Mouse (Mus musculus): ENCODE data around the gene Nradd. TPM values are rescaled to one million over a fixed set of nuclear protein-coding genes. Genes with fewer than 3 reads are reported as not detected.

Nradd gene
- polyA plus RNA-seq, 1 experiment from 2014 or later = 23.6 TPM

DNA sequence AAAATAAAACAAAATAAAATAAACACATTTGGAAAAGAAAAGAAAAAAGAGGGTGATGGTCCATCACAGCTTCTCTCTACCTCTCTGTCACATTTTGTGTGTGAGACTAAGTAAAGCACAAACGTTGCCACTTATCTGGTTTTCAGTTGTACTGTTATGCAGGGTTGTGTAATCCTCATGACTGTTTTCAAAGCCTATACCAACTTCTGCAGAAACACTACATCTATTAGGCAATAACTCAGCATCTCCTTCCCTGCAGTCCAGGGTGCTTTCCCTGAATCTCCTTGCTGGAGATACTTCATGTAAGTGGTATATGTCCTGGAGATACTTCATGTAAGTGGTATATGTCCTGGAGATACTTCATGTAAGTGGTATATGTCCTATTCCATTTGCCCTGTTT, 38.6 kb upstream of the Nradd start:
- 89% methylated on average over 1 of the region's 1 CpGs for WGBS
- H3K4me1 ChIP-seq (ENCODE audit: control insufficient read depth, insufficient read depth, low read length) = peaks cover 16% of the 10 kb centered on the region
- no peak for ATAC-seq (ENCODE audit: low FRiP score, low TSS enrichment)
- H3K9ac ChIP-seq (ENCODE audit: low read depth, low read length) = no peak overlapping the region
- no peaks in the 10 kb centered on the region for H3K9me3 ChIP-seq (ENCODE audit: control insufficient read depth, low read length)
- H3K27me3 ChIP-seq (ENCODE audit: control insufficient read depth, insufficient read depth, low read length) = no peaks in the 10 kb centered on the region
- no peak overlapping the region for H3K4me3 ChIP-seq (ENCODE audit: low read length)
- H3K27ac ChIP-seq (ENCODE audit: low read depth, low read length) = no peak overlapping the region
- peaks cover 2% of the 10 kb centered on the region; the same call in 1 of the 2 replicates for H3K36me3 ChIP-seq (ENCODE audit: control insufficient read depth, insufficient read depth, low read length)
- H3K4me2 ChIP-seq (replicated peaks; ENCODE audit: low read depth, low read length) = no peak overlapping the region

DNA sequence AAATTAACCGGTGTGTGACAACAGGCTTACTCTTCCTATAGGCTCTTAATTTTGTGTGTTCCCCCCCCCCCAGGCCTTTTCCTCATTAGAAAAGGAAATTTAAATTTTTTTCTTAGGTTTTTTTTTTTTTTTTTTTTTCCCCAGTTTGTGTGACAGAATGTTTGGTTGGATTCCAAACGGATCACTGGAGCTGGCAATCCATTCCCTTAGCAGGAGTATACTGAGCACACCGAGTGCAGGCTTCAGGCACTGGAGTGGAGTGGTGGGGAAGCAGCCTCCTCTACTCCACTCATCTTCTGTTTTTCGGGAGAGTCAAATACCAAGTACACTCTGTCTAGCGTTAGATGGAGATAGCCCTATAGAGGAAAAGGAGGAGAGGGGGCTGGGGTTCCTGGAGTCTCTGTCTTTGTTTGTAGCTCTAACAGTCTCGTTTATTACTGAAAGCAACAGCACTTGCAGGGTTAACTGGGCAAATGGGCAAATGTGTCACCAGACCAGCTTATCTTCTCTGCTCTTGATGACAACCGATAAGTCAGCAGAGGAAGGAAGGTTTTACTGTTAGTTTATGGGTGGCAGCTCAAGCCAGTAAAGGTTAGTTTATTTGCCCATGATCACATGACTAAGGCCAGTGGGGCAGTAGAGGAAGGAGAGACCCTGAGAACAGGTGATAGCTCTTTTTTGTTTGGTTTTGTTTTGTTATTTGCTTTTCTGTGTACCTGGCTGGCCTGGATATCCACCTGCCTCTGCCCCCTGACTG, 36.8 kb upstream of the Nradd start:
- peaks cover 2% of the 10 kb centered on the region; the same call in 1 of the 2 replicates for H3K36me3 ChIP-seq (ENCODE audit: control insufficient read depth, insufficient read depth, low read length)
- H3K27ac ChIP-seq (ENCODE audit: low read depth, low read length) = no peak overlapping the region
- WGBS = 72% methylated on average over 7 of the region's 7 CpGs
- H3K4me1 ChIP-seq (ENCODE audit: control insufficient read depth, insufficient read depth, low read length) = peaks cover 6% of the 10 kb centered on the region
- H3K4me3 ChIP-seq (ENCODE audit: low read length) = no peak overlapping the region
- H3K27me3 ChIP-seq (ENCODE audit: control insufficient read depth, insufficient read depth, low read length) = no peaks in the 10 kb centered on the region
- no peaks in the 10 kb centered on the region for H3K9me3 ChIP-seq (ENCODE audit: control insufficient read depth, low read length)
- ATAC-seq (ENCODE audit: low FRiP score, low TSS enrichment) = no peak
- H3K4me2 ChIP-seq (replicated peaks; ENCODE audit: low read depth, low read length) = no peak overlapping the region
- no peak overlapping the region for H3K9ac ChIP-seq (ENCODE audit: low read depth, low read length)

DNA sequence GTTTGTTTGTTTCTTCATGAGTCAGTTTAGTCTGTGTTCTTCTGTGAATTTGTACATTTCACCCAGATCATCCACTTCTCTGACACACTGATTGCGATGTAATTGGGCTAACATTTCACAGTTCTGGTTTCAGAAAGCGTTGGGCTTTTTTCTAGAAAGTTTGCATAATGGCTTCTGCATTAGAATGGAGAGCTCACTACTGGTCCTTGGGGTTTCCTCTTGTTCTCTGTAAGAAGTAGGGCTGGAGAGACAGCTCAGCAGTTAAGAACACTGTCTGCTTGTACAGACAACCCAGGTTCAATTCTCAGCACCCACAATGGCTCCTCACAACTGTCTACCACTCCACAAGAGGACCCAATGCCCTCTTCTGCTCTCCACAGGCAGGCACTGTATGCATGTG, 36.0 kb upstream of the Nradd start:
- no peak for ATAC-seq (ENCODE audit: low FRiP score, low TSS enrichment)
- H3K27me3 ChIP-seq (ENCODE audit: control insufficient read depth, insufficient read depth, low read length) = no peaks in the 10 kb centered on the region
- no peak overlapping the region for H3K27ac ChIP-seq (ENCODE audit: low read depth, low read length)
- no peak overlapping the region for H3K4me3 ChIP-seq (ENCODE audit: low read length)
- no peak overlapping the region for H3K9ac ChIP-seq (ENCODE audit: low read depth, low read length)
- H3K36me3 ChIP-seq (ENCODE audit: control insufficient read depth, insufficient read depth, low read length) = peaks cover 2% of the 10 kb centered on the region; the same call in 1 of the 2 replicates
- 89% methylated on average over 2 of the region's 2 CpGs for WGBS
- no peaks in the 10 kb centered on the region for H3K9me3 ChIP-seq (ENCODE audit: control insufficient read depth, low read length)
- no peak overlapping the region for H3K4me2 ChIP-seq (replicated peaks; ENCODE audit: low read depth, low read length)
- H3K4me1 ChIP-seq (ENCODE audit: control insufficient read depth, insufficient read depth, low read length) = peaks cover 8% of the 10 kb centered on the region

DNA sequence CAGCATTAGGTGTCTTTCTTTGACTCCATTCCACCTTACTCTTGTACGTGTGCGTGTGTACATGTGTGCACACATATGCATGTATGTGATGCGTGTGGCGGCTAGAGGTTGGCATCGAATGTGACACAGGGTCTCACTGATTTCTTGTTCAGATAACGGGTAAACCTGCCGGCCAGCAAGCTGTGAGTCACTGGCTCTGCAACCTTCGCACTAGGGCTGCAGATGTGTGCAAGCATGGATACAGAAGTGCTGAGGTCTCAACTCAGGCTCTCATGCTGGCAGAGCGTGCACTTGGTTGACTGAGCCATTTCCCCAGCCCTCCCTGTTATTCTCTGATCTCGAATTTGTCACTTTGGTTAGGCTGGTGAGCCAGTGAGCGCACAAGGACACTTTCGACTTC, 35.3 kb upstream of the Nradd start:
- WGBS = 92% methylated on average over 12 of the region's 12 CpGs
- no peak for ATAC-seq (ENCODE audit: low FRiP score, low TSS enrichment)

DNA sequence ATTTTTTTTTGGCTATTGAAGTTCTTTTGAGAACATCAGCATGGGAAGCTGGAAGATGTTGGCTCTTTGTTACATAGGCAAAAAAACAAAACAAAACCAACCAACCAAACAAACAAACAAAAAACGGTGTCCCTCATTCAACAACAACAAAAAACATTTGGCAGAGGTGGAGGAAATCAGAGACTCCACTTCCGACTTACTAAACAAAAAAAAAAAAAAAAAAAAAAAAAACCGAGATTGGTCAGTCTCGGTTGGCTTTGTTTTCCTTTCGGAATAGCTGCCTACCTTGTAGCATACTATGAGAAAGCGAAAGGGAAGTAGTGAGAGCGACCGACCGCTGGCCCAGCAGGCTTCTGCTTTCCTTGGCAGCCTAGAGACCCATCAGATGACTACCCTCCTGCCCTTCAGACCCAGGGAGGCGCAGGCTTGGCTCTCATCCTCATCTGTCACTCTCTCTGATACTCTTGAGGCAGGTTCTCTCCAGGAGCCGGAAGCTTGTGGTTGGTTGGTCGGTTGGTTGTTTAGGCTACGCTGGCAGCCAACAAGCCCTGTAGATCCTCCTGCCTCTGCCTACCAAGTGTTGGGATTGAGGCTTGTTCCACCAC, 33.3 kb upstream of the Nradd start:
- Histone ChIP-seq H3K27ac (ENCODE audit: low read depth, low read length) (no peak overlapping the region), H3K36me3 (ENCODE audit: control insufficient read depth, insufficient read depth, low read length) (peaks cover 2% of the 10 kb centered on the region; the same call in 1 of the 2 replicates), H3K27me3 (ENCODE audit: control insufficient read depth, insufficient read depth, low read length) (peaks cover 11% of the 10 kb centered on the region), H3K4me3 (ENCODE audit: low read length) (peak overlapping the region; percentile 59), H3K4me1 (ENCODE audit: control insufficient read depth, insufficient read depth, low read length) (peaks cover 17% of the 10 kb centered on the region), H3K9ac (ENCODE audit: low read depth, low read length) (peak overlapping the region; percentile 75; the same call in 1 of the 2 replicates), H3K4me2 (replicated peaks; ENCODE audit: low read depth, low read length) (peak overlapping the region; percentile 49), H3K9me3 (ENCODE audit: control insufficient read depth, low read length) (no peaks in the 10 kb centered on the region)
- no peak for ATAC-seq (ENCODE audit: low FRiP score, low TSS enrichment)
- 75% methylated on average over 13 of the region's 13 CpGs for WGBS

More for the DNA sequence above, 35.3 kb upstream of the Nradd start:
- no peaks in the 10 kb centered on the region for H3K27me3 ChIP-seq (ENCODE audit: control insufficient read depth, insufficient read depth, low read length)
- H3K9ac ChIP-seq (ENCODE audit: low read depth, low read length) = no peak overlapping the region
- no peak overlapping the region for H3K4me3 ChIP-seq (ENCODE audit: low read length)
- no peaks in the 10 kb centered on the region for H3K9me3 ChIP-seq (ENCODE audit: control insufficient read depth, low read length)
- peaks cover 11% of the 10 kb centered on the region for H3K4me1 ChIP-seq (ENCODE audit: control insufficient read depth, insufficient read depth, low read length)
- no peak overlapping the region for H3K4me2 ChIP-seq (replicated peaks; ENCODE audit: low read depth, low read length)
- peaks cover 2% of the 10 kb centered on the region; the same call in 1 of the 2 replicates for H3K36me3 ChIP-seq (ENCODE audit: control insufficient read depth, insufficient read depth, low read length)
- H3K27ac ChIP-seq (ENCODE audit: low read depth, low read length) = no peak overlapping the region

DNA sequence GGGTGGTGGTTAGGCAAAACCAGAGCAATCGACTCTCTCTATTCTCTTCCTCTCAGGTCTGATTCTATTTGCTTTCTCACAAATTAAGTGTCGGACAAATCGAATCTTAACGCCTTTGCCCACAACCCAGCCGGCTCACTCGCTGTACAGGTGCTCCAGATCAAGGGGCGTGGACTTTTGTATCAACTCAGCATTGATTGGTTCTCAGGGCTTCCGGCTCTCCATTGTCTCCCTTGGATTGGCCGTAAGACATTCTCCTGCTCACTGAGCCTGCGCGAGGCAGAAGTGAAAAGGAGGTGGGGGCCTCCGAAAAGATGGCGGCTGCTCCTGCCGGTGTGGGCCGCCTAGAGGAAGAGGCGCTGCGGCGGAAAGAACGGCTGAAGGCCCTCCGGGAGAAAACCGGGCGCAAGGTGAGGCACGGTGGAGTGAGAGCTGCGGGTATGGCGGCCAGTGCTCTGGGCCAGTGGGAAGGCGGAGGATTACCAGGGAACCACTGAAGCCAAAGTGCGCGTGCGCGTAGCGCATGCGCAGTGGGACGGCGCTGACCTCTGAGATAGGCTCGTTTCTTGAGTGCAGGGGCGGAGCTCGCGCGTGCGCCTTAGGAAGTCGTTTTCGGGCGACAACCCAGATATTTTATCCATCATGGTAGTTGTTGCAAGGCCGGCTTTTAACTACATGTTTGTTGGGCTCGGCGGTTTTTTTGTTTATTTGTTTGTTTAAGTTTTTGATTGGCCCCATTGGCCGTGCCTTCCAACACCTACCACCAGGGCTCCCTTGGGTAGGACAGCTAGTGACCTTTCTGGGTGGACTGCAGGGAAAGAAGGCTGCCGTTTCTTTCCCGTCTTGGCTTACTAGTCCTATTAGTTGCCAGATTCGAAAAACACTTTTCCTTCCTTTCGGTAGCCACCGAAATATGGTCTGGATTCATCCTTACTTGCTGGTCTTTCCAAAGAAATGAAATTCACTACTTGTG, 32.3 kb upstream of the Nradd start, which contains the start of gene Ccdc12:
Ccdc12 (plus strand) TSS at position 255 of the 973 bp plus-strand sequence.
- peak; percentile 92 for ATAC-seq (ENCODE audit: low FRiP score, low TSS enrichment)
- peaks cover 14% of the 10 kb centered on the region for H3K27me3 ChIP-seq (ENCODE audit: control insufficient read depth, insufficient read depth, low read length)
- peak within 1 kb of the TSS; percentile 77 for H3K27ac ChIP-seq (ENCODE audit: low read depth, low read length)
- H3K9me3 ChIP-seq (ENCODE audit: control insufficient read depth, low read length) = no peaks in the 10 kb centered on the region
- peaks cover 17% of the 10 kb centered on the region for H3K4me1 ChIP-seq (ENCODE audit: control insufficient read depth, insufficient read depth, low read length)
- under 1% methylated on average over 52 of the region's 52 CpGs for WGBS
- H3K36me3 ChIP-seq (ENCODE audit: control insufficient read depth, insufficient read depth, low read length) = peaks cover 2% of the 10 kb centered on the region; the same call in 1 of the 2 replicates
- H3K4me2 ChIP-seq (replicated peaks; ENCODE audit: low read depth, low read length) = peak within 1 kb of the TSS; percentile 58
- H3K9ac ChIP-seq (ENCODE audit: low read depth, low read length) = peak within 1 kb of the TSS; percentile 75
- H3K4me3 ChIP-seq (ENCODE audit: low read length) = peak within 1 kb of the TSS; percentile 59

DNA sequence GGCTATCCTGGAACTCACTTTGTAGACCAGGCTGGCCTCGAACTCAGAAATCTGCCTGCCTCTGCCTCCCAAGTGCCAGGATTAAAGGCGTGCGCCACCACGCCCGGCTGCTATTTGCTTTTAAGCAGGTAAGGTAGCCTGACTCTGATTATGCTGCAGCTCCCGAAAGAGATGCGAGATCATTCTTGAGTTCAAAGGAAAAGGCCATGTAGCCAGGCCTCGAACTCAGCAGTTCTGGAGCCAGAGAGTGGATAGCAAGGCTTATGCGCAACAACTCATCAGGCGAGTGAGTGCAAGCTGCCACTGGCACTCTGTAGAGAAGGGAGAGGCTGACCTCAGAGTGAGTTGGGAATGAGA, 31.4 kb upstream of the Nradd start:
- Histone ChIP-seq H3K4me1 (ENCODE audit: control insufficient read depth, insufficient read depth, low read length) (peaks cover 17% of the 10 kb centered on the region), H3K27ac (ENCODE audit: low read depth, low read length) (peak overlapping the region; percentile 77), H3K27me3 (ENCODE audit: control insufficient read depth, insufficient read depth, low read length) (peaks cover 14% of the 10 kb centered on the region), H3K9ac (ENCODE audit: low read depth, low read length) (peak overlapping the region; percentile 75; the same call in 1 of the 2 replicates), H3K4me3 (ENCODE audit: low read length) (peak overlapping the region; percentile 59), H3K4me2 (replicated peaks; ENCODE audit: low read depth, low read length) (peak overlapping the region; percentile 58), H3K9me3 (ENCODE audit: control insufficient read depth, low read length) (no peaks in the 10 kb centered on the region), H3K36me3 (ENCODE audit: control insufficient read depth, insufficient read depth, low read length) (peaks cover 2% of the 10 kb centered on the region; the same call in 1 of the 2 replicates)
- no peak for ATAC-seq (ENCODE audit: low FRiP score, low TSS enrichment)
- 82% methylated on average over 10 of the region's 10 CpGs for WGBS

DNA sequence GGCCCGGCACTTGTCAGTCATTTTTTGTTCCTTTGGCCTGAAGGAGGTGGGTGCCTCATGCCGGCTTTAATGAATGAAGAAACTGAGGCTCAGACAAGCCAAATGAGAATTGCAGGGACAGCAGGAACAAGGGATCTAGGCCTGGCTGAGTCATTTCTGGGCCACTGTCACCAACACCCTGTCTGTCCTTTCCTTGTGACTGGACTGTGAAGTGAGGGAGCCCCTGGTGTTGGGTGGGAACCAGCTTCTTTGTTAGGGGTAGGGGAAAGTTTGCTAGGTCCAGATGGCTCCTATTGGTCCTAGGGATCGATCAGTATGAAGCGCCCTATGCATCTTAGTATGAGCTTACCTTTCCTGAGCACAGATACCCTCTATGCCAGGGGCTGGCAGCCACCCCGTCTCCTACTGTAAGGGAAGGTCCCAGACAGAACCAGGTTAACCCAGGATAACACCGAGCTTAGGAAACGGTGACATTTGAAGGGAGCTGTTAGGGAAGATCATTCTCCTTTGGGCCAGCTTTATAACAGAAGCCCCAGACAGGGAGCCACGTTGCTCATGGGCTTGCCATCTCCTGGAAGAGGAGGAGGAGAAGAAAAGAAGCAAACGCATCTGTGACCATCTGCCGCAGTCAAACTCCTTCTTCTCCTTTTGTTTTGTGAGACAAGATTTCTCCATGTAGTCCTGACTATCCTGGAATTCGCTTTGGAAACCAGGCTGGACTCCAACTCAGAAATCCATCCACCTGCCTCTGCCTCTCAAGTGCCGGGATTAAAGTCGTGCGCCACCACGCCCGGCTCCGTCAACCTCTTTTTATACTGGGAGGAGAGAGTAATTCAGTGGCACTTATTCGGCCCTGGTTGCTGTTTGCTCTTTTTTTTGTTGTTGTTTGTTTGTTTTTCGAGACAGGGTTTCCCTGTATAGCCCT, 30.7 kb upstream of the Nradd start:
- Histone ChIP-seq H3K4me3 (ENCODE audit: low read length) (peak overlapping the region; percentile 70), H3K4me2 (replicated peaks; ENCODE audit: low read depth, low read length) (peak overlapping the region; percentile 95), H3K36me3 (ENCODE audit: control insufficient read depth, insufficient read depth, low read length) (peaks cover 2% of the 10 kb centered on the region; the same call in 1 of the 2 replicates), H3K27ac (ENCODE audit: low read depth, low read length) (0 out of 2 replicates have a peak overlapping the region, but pooled peaks have one; percentile 13), H3K9ac (ENCODE audit: low read depth, low read length) (peak overlapping the region; percentile 29; the same call in 1 of the 2 replicates), H3K9me3 (ENCODE audit: control insufficient read depth, low read length) (no peaks in the 10 kb centered on the region), H3K4me1 (ENCODE audit: control insufficient read depth, insufficient read depth, low read length) (peaks cover 17% of the 10 kb centered on the region), H3K27me3 (ENCODE audit: control insufficient read depth, insufficient read depth, low read length) (peaks cover 14% of the 10 kb centered on the region)
- 79% methylated on average over 19 of the region's 19 CpGs for WGBS
- ATAC-seq (ENCODE audit: low FRiP score, low TSS enrichment) = no peak
